Comparison of ENCODE assay signal across 8 mouse cellular contexts in genomic region chr7:43562006-43562633, GRCm38 (mm10). TPM values are rescaled to one million over a fixed set of nuclear protein-coding genes. Genes with fewer than 3 reads are reported as not detected.
DNase-seq lines count a peak whose midpoint lies in the region; ATAC-seq lines count a peak whose summit lies in the region.

Gene Zfp658, plus strand, starts transcription at chr7:43562256.

- peaks cover 15% of the 10 kb centered on the region for H3K4me1 ChIP-seq in embryonic facial prominence, embryonic 10.5 days
- H3K4me1 ChIP-seq in limb, embryonic 10.5 days: peaks cover 12% of the 10 kb centered on the region
- peaks cover 14% of the 10 kb centered on the region for H3K4me1 ChIP-seq in midbrain, embryonic 12.5 days

- no peaks in the 10 kb centered on the region for H3K27me3 ChIP-seq in embryonic facial prominence, embryonic 10.5 days (replicated peaks; ENCODE audit: low read depth, poor library complexity, severe bottlenecking)
- H3K27me3 ChIP-seq in limb, embryonic 10.5 days (ENCODE audit: low read depth, poor library complexity, severe bottlenecking): no peaks in the 10 kb centered on the region
- no peaks in the 10 kb centered on the region for H3K27me3 ChIP-seq in midbrain, embryonic 12.5 days

- WGBS in embryonic facial prominence, embryonic 10.5 days: under 1% methylated on average over 27 of the region's 27 CpGs
- WGBS in limb, embryonic 10.5 days: under 1% methylated on average over 27 of the region's 27 CpGs
- whole genome bisulfite sequencing in midbrain, embryonic 12.5 days: under 1% methylated on average over 27 of the region's 27 CpGs

- peak; percentile 92 for DNase-seq in adrenal gland, postnatal 14 days
- peak; percentile 91 for DNase-seq in embryonic facial prominence, embryonic 10.5 days (ENCODE audit: low spot score)
- DNase-seq in heart, adult 18-20 months: peak; percentile 89 to 90
- DNase-seq in kidney, adult 18-20 months: peak; percentile 83
- DNase-seq in limb, embryonic 10.5 days (ENCODE audit: low spot score): peak; percentile 81
- peak; percentile 85 for DNase-seq in skeletal muscle tissue, adult 2 months (ENCODE audit: low read depth, low spot score)

- ATAC-seq in midbrain, embryonic 12.5 days (ENCODE audit: low FRiP score, low read depth): peak; percentile 92
- no peak for ATAC-seq in erythroid progenitor cell, adult 5-6 weeks (replicated peaks; ENCODE audit: low FRiP score, poor library complexity, severe bottlenecking)

- H3K36me3 ChIP-seq in embryonic facial prominence, embryonic 10.5 days (replicated peaks): peaks cover 25% of the 10 kb centered on the region
- peaks cover 19% of the 10 kb centered on the region for H3K36me3 ChIP-seq in limb, embryonic 10.5 days
- H3K36me3 ChIP-seq in midbrain, embryonic 12.5 days: peaks cover 23% of the 10 kb centered on the region

- peak within 1 kb of the TSS; percentile 82 for H3K4me3 ChIP-seq in embryonic facial prominence, embryonic 10.5 days
- H3K4me3 ChIP-seq in limb, embryonic 10.5 days: peak within 1 kb of the TSS; percentile 73
- H3K4me3 ChIP-seq in midbrain, embryonic 12.5 days: peak within 1 kb of the TSS; percentile 73

- H3K9me3 ChIP-seq in embryonic facial prominence, embryonic 10.5 days: no peaks in the 10 kb centered on the region
- no peaks in the 10 kb centered on the region for H3K9me3 ChIP-seq in limb, embryonic 10.5 days (replicated peaks)
- no peaks in the 10 kb centered on the region for H3K9me3 ChIP-seq in midbrain, embryonic 12.5 days

- peak within 1 kb of the TSS; percentile 73 for H3K9ac ChIP-seq in midbrain, embryonic 12.5 days (replicated peaks)

- H3K27ac ChIP-seq in embryonic facial prominence, embryonic 10.5 days (replicated peaks): peak within 1 kb of the TSS; percentile 90
- peak within 1 kb of the TSS; percentile 88 for H3K27ac ChIP-seq in limb, embryonic 10.5 days
- peak within 1 kb of the TSS; percentile 95 for H3K27ac ChIP-seq in midbrain, embryonic 12.5 days (replicated peaks)

- H3K4me2 ChIP-seq in midbrain, embryonic 12.5 days (replicated peaks): peak within 1 kb of the TSS; percentile 65

RNA-seq across cellular contexts. Expression of gene Zfp658, which starts in this region (rescaled TPM):
- total RNA-seq in adrenal gland, postnatal 14 days (2021): 2.2 and 3.2 TPM in 2 replicates
- polyA plus RNA-seq in embryonic facial prominence, embryonic 10.5 days (2016; fragmentation: Nextera tagmentation; extraction: Ambion mirVana): 5.4 and 6.2 TPM in 2 replicates
- total RNA-seq in heart, adult 18-20 months (2021): under 1 TPM; 0.79 to 0.85 TPM
- polyA plus RNA-seq in limb, embryonic 10.5 days (2016; fragmentation: Nextera tagmentation; extraction: Ambion mirVana): 4.3 and 5.4 TPM in 2 replicates
- 9.3 and 10.1 TPM in 2 replicates for polyA plus RNA-seq in midbrain, embryonic 12.5 days (2016; fragmentation: Nextera tagmentation; extraction: Ambion mirVana)
- total RNA-seq in erythroid progenitor cell, adult 5-6 weeks (2015; ENCODE audit: low replicate concordance): not detected in 2 replicates
- total RNA-seq in erythroid progenitor cell, adult 5-6 weeks (2017; ENCODE audit: low replicate concordance): 0.51 and 0.91 TPM in 2 replicates

Comparison
In these comparisons a context has a peak if more than half of its experiments do, and no peak if none do; other contexts are left out.
1. Peak in DNase-seq in heart, adult 18-20 months; RNA of the gene not detected or under 1 TPM.